Mouse (Mus musculus): ENCODE measurements around the gene Plk3. TPM values are rescaled to one million over a fixed set of nuclear protein-coding genes. Genes with fewer than 3 reads are reported as not detected.

Plk3 gene
- polyA plus RNA-seq, 1 experiment from 2014 or later = 3.5 TPM

DNA sequence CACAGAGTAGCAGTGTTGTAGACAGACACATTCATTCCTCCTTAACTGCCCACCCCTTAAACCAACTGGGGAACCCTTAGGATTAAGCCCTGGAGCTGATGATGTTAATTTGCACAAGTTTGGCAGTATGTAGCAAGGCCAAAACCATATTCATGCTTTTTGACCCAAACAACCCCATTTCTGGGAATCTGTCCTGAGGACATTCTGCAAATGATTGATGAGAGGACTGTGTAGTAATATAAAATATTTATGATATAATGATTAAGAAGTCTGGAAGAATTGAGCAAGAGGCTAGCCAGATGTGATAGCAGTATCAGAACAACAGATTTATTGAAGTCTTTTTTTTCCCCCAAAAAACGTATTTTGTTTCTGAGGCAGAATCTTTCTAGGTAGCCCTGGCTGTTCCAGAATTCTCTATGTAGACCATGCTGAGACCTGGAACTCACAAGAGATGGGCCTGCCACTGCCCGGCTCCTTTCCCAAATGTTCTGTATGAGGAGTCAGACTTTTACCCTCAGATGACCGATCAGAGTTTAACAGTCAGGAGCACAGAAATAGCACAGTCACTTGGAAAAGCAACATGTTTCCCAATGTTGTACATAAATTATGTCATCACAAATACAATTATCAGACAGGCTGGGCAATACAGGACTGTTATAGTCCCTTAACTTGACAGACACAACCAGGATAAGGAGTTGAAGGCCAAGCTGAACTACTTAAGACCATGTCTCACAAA is 39.0 kb downstream of the Plk3 start:
- Histone ChIP-seq H3K4me3 (no peak overlapping the region), H3K27ac (0 out of 2 replicates have a peak overlapping the region, but pooled peaks have one; percentile 15), H3K27me3 (no peaks in the 10 kb centered on the region), H3K4me2 (replicated peaks) (no peak overlapping the region), H3K9me3 (no peaks in the 10 kb centered on the region), H3K36me3 (no peaks in the 10 kb centered on the region), H3K9ac (no peak overlapping the region), H3K4me1 (peaks cover 38% of the 10 kb centered on the region)
- no peak for ATAC-seq (ENCODE audit: low FRiP score, low read depth)
- WGBS = 68% methylated on average over 3 of the region's 3 CpGs

DNA sequence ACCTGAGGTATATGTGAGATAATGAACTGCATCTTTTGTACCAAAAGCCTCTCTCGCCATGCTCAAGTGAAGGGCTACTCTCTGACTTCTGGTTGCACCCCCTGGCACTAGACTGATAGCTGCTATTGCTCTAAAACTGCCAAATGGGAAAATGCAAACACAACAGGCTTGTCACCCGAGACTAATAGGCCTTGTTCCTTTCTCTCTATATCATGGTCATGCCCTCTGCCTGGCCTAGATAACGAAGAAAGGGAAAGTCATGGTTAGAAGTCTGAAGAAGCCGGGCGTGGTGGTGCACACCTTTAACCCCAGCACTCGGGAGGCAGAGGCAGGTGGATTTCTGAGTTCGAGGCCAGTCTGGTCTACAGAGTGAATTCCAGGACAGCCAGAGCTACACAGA is 43.2 kb downstream of the Plk3 start:
- H3K27me3 ChIP-seq = no peaks in the 10 kb centered on the region
- H3K4me2 ChIP-seq (replicated peaks) = no peak overlapping the region
- ATAC-seq (ENCODE audit: low FRiP score, low read depth) = no peak
- H3K4me3 ChIP-seq = no peak overlapping the region
- 82% methylated on average over 7 of the region's 7 CpGs for WGBS
- H3K4me1 ChIP-seq = peaks cover 7% of the 10 kb centered on the region
- H3K36me3 ChIP-seq = peaks cover 16% of the 10 kb centered on the region
- H3K9ac ChIP-seq = no peak overlapping the region
- no peak overlapping the region; the same call in 1 of the 2 replicates for H3K27ac ChIP-seq
- no peaks in the 10 kb centered on the region for H3K9me3 ChIP-seq

DNA sequence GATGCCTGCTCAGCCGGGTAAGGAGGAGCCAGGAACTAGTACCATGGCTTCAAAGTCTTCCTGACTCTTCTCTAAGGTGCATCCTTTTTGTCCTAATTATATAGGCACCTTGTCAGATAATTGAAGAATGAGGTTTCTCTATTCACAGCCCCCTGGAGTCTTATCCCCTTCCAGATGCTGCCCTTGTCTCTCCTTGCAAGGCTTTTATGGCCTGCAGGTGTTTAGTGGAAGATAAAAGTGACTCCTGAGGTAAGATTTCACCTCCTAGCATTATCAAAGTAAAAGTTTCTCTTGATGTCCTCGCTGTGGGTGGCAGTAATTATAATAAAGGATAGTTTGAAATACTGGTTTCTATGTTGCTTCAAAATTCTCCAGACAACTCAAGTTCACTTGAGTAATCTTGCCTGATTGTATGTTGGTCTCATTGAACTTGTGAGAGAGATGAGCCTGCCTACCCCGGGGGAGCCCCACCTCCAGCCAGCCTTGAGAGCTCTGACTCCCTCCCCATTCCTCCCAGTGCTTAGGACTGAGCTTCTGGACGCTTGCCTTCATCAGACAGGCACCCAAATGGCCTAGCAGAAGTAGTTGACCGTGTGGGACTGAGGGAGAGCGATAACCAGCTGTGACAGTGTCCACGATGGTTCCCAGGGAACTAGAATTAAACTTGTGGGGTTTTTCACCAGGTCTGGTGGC is 45.7 kb downstream of the Plk3 start:
- no peaks in the 10 kb centered on the region for H3K27me3 ChIP-seq
- no peak overlapping the region for H3K9ac ChIP-seq
- H3K4me1 ChIP-seq = no peaks in the 10 kb centered on the region
- 64% methylated on average over 7 of the region's 7 CpGs for WGBS
- H3K9me3 ChIP-seq = no peaks in the 10 kb centered on the region
- no peak overlapping the region for H3K27ac ChIP-seq
- H3K4me2 ChIP-seq (replicated peaks) = no peak overlapping the region
- ATAC-seq (ENCODE audit: low FRiP score, low read depth) = no peak
- peaks cover 27% of the 10 kb centered on the region for H3K36me3 ChIP-seq
- no peak overlapping the region for H3K4me3 ChIP-seq

Small RNA genes lying within 50 kb of the gene (microRNA-seq; reads per million reads assigned to microRNA genes)
- not detected for gene Gm22398

Other genes with a start within 250 kb of the Plk3 start
- 99.5 and 111 TPM in 2 replicates for gene Urod, start 139.6 kb downstream of the Plk3 start, polyA plus RNA-seq (2015; fragmentation: Nextera tagmentation; extraction: Ambion mirVana)
- gene Hectd3, start 138.6 kb downstream of the Plk3 start, polyA plus RNA-seq (2015; fragmentation: Nextera tagmentation; extraction: Ambion mirVana) = 10.2 and 10.3 TPM in 2 replicates
- gene Eif2b3, start 114.6 kb downstream of the Plk3 start, polyA plus RNA-seq (2015; fragmentation: Nextera tagmentation; extraction: Ambion mirVana) = 47.0 and 49.9 TPM in 2 replicates
- gene Ptch2, start 37.9 kb downstream of the Plk3 start, polyA plus RNA-seq (2015; fragmentation: Nextera tagmentation; extraction: Ambion mirVana) = 7.9 and 9.4 TPM in 2 replicates
- 5.1 and 5.2 TPM in 2 replicates for gene Btbd19, start 8.2 kb downstream of the Plk3 start, polyA plus RNA-seq (2015; fragmentation: Nextera tagmentation; extraction: Ambion mirVana)
- not detected in 2 replicates for gene Tctex1d4, start 7.2 kb downstream of the Plk3 start, polyA plus RNA-seq (2015; fragmentation: Nextera tagmentation; extraction: Ambion mirVana)
- 885 and 930 TPM in 2 replicates for gene Rps8, start 22.3 kb upstream of the Plk3 start, polyA plus RNA-seq (2015; fragmentation: Nextera tagmentation; extraction: Ambion mirVana)
- gene Kif2c, start 48.7 kb upstream of the Plk3 start, polyA plus RNA-seq (2015; fragmentation: Nextera tagmentation; extraction: Ambion mirVana) = 71.4 and 72.6 TPM in 2 replicates
- 10.0 and 11.3 TPM in 2 replicates for gene Tmem53, start 118.0 kb upstream of the Plk3 start, polyA plus RNA-seq (2015; fragmentation: Nextera tagmentation; extraction: Ambion mirVana)
- 0.53 and 0.79 TPM in 2 replicates for gene Armh1, start 118.2 kb upstream of the Plk3 start, polyA plus RNA-seq (2015; fragmentation: Nextera tagmentation; extraction: Ambion mirVana)

Data from limb, embryonic 13.5 days (tissue).